Mouse (Mus musculus): ENCODE results near the gene Cdk6. TPM values are rescaled to one million over a fixed set of nuclear protein-coding genes. Genes with fewer than 3 reads are reported as not detected.

Cdk6 gene
- polyA plus RNA-seq (2014; fragmentation: Illumina TruSeq; extraction: RNeasy Lipid Tissue Mini Kit (QIAGEN cat#74804); ENCODE audit: low read depth, low replicate concordance): 3.7 TPM

GRCm38 (mm10) chr5:3341111-3341911 is at the start of gene Cdk6:
TSS of gene Cdk6 (plus strand) at chr5:3341485.

GRCm38 (mm10) chr5:3543629-3544479 is 202.6 kb downstream of the Cdk6 start, which contains the start of gene Fam133b:
TSS of gene Fam133b (plus strand) at chr5:3543833.

GRCm38 (mm10) chr5:3571266-3571665 is 230.0 kb downstream of the Cdk6 start, which contains the start of gene 1700109H08Rik:
TSS of gene 1700109H08Rik (plus strand) at chr5:3571566.

Other genes starting within 250 kb of the Cdk6 start
- 11.7 TPM for gene Fam133b, start 202.3 kb downstream of the Cdk6 start, polyA plus RNA-seq (2014; fragmentation: Illumina TruSeq; extraction: RNeasy Lipid Tissue Mini Kit (QIAGEN cat#74804); ENCODE audit: low read depth, low replicate concordance)
- gene 1700109H08Rik, start 230.1 kb downstream of the Cdk6 start, polyA plus RNA-seq (2014; fragmentation: Illumina TruSeq; extraction: RNeasy Lipid Tissue Mini Kit (QIAGEN cat#74804); ENCODE audit: low read depth, low replicate concordance): 3.7 TPM

All from heart, adult 10 weeks (tissue).